Mouse (Mus musculus) spleen, postnatal 4 days (tissue): ENCODE results near the gene Spata3.
A peak's percentile ranks its signal among the peaks of the same experiment; 100 is the strongest.
"Not testable (repeated sequence)": the region's sequence is repeated elsewhere in the genome, so short reads cannot be mapped to it uniquely, and the experiment has no call there.

Experiments used
- DNase-seq, 2 experiments: peaks; one replicate each; pipeline ENCODE4 v3.0.0; 2022; ENCODE audit warnings: low spot score in 2 of 2

Gene Spata3

DNA sequence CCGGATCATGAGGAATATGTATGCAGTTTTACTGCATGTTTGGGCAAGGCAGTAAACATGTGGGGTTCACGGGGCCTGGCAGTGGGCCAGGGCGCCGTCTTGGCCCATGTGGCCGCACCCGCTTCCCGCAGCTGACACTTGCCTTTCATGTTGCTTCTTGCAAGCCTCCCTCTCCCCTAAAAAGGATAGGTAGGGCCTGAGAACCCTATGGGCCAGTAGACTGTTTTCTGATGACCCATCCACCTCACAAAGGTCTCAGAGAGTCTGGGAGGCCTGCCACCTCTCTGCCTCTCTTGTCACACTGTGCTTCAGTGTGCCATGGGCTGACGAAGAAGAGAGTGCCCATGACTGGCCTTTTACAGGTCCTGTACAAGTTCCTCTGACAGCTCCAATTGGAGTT lies at the start of gene Spata3:
Gene Spata3 (plus strand): TSS at position 301 of the 400 bp plus-strand sequence.
- DNase-seq, result no peak

DNA sequence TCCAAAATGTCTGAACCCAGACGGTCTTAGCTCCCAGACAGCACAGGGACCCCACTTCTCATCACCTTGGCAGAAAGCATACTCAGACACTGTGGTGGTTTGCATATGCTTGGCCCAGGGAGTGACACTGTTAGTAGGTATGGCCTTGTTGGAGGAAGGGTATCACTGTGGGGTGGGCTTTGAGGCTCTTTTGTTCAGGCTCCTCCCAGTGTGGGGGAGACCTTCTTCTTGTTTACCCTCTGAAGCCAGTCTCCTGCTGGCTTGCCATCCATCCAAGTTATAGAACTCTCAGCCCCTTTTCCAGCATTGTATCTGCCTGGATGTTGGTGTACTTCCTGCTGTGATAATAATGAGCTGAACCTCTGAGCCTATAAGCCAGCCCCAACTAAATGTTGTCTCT lies 47.5 kb upstream of the Spata3 start:
- no peak for DNase-seq

DNA sequence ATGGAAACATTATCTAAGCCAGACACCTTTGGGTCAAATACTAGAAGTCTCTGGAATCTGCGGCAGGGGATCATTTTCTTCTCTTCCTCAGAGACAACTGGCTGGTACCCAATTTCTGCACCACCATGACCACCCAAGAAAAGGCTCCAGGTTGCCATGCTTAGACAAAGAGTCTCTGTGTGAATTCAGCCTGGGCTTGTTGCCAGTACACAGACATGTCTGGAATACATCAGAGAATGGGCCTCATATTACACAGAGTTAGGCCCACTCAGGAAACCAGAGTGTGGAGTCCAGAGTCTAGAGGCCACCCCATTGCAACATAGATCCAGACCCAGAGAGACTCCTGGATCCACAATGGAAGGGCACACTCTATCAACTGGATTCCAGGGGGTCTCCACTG lies 47.1 kb upstream of the Spata3 start:
- DNase-seq, result no peak

DNA sequence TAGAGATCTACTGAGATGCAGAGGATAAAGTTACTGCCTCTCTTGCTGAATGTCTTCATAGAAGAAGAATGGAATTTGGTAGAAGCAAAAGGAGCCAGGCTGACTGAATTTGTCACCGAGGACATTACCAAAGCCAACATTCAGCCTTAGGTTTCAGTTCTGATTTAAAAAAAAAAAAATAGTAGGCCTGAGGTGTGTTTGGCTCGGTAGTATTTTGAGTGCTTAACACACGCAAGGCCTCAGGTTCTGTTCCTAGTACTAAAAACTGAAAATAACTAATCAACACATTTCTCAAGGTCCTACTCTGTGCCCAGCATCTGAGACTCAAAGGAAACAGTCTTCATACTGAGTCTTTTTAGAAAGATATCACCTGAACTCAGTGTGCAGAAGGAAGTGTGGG lies 45.5 kb upstream of the Spata3 start:
- no peak for DNase-seq

DNA sequence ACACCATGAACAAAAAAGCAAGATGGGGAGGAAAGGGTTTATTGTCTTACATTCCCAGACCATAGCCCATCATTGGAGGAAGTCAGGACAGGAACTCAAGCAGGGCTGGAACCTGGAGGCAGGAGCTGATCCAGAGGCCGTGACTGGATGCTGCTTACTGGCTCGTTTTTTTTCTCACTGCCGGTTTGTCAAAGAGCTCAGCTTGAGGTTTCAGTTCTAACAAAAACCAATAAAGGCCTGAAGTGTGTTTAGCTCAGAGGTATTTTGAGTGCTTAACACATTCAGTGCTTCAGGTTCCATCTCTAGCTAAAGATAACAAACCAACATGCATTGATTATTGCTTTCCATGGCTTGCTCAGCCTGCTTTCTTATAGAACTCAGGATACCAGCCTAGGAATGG lies 44.3 kb upstream of the Spata3 start:
- no peak for DNase-seq

DNA sequence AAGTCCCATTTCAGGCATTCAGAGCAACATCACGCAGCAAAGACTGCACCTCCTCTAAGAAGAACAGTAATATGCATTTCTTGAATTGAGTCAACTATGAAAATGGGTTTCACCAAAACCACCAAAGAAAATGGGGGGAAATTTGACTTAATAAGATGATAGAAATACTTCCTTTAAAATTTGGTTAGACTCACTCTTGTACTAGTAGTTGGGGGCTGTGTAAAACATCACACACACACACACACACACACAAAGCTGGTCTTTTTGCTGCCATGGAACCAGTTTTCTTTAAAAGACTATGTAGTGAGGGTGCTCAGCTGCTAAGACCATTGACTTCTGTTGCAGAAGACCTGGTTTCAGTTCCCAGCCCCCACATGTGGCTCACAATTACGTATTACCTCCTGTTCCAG lies 43.1 kb upstream of the Spata3 start:
- no peak for DNase-seq

DNA sequence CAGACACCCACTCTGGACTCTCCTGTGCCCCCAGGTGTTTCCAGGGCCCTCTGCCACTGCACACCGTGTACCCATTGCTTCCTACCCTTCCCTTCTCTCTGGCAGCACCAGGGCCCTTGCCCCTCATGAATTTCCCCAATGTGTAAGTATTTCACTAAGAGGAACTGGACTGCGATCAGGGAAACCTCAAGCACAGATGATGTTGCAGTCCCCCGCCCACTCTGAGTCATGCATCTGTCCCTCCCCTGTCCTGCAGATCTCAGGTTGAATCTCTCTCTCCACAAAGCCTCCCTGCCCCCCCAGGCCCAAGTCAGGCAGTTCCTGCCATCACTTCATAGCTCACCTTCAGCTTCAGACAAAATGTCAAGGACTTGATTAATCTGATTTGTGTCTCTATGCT lies 38.9 kb upstream of the Spata3 start:
- DNase-seq, result no peak

DNA sequence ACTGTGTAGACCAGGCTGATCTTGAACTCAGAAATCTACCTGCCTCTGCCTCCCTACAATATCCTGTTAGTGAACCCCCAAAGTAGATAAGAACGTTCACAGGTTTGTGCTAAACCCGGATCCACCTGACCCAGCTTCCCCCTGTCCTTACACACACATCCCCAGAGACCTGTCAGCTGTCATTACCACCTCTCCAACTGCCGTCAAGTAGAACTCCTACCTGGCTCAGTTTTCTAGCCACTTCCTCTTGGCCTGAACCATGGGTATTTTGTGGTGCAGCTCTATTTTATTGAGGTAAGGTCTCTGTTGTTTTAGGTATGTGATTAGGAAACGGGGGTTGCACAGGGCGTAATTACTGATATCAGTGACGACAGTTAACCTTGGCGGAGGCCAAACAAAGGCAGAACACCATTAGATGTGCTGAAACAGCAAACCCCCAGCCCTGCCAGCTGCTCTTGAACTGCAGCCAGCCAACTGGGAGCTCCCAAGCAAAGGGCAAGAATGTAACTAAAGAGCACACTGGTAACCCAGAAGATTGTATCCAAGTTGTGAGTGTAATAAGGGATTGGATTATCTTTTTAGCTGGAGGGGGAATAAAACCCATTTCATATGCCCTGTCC lies 34.8 kb upstream of the Spata3 start:
- no peak for DNase-seq

DNA sequence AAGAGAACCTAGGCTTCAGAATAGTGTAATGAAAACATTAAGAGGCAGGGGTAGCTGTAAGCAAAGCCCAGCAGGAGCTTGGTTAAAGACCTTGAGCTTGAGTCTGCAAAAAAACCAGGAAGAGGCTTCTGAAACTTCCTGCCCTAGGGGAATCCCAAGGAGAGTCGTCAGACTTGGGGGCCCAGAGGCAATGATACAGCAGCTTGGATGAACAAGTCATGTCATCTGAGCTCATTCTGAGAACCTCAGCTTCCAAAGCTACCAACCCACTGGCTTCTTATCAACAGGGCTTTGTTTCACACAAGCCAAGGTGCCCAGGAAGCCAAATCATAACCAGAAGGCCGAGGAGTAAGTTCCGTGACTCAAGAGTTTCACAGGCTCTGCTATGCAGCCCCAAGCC lies 30.8 kb upstream of the Spata3 start:
- DNase-seq, result no peak

DNA sequence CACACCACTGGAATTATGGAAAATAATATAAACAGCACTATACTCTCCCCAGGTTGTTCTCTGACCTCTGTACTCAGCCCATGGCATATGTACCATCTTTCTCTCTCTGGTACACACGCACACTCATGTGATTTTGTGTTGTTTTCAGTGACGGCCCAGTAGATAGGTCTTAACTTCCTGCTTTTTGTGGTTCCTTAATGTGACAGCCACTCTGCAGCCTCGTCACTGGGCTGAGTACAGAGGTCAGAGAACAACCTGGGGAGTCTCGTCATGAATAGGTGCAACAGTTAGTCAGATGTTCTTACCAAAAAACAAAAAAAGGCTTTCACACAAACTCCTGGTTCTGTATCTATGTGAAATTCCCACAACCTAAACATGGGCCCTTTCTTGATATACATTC lies 28.3 kb upstream of the Spata3 start:
- no peak for DNase-seq

DNA sequence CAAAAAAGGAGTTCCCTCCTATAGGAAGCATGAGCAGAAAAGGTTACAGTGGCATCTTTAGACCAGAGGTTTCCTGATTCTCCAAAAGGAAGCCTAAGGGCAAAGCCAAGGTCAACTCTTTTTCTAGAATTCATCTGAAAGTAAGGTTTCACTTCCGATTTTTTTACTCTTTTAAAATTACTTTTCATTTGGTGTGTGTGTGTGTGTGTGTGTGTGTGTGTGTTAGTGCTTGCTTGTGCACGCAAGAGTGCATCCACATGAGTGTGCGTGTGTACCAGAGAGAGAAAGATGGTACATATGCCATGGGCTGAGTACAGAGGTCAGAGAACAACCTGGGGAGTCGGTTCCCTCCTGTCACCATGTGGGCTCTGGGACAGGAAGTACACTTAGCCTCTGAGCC lies 27.7 kb upstream of the Spata3 start:
- not testable (repeated sequence) for DNase-seq

DNA sequence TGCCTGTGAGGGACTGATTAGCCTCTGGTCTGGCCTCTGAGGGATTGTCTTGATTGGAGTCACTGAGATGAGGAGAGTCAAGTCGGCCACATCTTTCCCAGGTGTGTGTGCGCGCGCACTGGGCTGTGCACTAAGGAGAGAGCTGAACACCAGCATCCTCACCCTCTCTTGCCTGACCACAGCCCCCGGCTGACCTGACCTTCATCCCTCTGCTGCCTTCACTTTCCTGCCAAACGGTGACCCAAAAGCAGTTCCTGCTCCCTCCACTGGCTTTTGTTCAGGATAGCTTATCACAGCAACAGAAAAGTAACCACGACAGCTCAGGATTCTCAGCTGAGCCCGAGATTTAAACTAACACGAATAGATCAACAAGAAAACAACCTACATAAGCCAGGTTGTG lies 24.4 kb upstream of the Spata3 start:
- no peak for DNase-seq

DNA sequence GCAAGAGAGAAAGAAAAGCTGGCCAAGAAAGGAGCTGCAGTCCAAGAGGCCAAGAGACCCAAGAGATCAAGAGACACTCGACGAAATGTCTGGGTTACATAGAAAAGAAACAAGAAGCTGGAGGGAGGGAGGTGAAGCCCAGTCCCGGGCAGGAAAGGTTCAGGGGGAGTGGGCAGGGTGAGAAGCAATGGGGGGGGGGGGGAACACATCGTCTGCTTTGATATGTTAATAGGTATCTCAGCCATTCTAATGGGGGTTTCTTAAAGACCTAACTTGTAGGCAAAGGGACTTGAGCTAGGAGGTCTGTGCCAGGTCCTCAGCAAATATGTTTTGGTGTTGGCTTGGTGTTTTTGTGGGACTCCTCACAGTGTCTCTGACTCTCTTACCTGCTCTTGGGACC lies 23.1 kb upstream of the Spata3 start:
- DNase-seq, result no peak

DNA sequence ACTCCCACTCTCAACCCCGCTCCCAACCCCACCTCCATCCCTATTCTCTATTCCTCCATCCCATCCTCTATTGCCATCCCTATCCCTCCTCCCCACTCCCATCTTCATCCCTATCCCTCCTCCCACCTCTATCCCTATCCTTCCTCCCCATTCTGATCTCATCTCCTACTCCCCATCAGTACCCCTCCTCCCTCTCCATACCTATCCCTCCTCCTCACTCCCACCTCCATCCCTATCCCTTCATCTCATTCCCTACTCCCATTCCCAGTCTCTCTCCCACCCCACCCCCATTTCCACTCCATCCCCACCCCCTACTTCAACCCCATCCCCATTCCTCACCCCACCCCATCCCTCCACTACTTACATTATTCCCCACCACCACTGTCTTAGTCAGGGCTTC lies 19.4 kb upstream of the Spata3 start:
- no peak for DNase-seq

DNA sequence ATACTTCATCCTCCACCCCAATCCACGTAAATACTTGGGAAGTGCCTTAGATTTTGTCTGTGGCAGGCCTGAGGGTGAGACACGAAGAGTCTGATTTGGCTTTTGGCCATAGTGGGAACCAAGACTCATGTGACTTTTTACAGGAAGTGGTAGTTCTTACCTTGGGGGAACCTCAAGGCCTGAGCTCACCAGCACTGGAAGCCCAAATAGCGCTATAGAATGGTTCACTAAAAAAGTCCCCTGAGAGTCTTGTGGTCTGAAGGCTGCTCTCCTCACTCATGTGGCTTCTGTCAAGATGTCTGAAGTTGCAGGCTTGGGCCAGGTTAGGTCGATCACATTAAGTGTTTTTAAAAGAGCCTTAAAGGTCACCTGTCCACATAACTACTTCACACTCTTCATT lies 18.6 kb upstream of the Spata3 start:
- DNase-seq, result no peak

DNA sequence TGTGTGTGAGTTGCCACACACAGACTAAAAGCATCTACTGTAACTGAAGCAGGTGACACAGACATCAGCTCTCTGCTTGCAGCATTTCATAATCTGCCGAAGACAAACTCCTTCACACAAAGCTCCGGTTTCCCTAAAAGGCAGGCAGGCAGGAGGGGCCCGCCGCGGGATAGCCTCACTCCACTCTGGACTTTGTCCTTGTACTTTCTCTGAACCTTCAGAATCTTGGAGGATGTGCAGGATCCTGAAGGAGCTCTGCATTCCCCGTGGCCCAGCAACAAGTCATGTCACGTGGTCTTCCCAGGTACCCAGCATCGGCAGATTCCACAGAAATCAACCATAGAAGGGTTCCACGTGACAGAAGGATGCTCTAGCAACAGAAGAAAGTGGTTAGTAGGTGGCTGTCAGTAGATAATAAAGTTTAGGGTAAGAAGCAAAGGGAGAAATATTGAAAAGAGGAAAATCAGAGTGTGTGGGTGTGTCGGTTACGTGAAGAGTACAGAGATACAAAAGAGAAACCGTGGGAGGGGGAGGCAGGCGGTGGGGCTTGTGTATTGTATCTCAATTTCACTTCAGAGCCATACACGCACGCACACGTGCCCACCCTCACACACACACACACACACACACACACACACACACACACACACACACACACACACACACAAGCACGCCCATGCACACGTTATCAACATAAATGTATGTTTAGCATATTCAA lies 16.6 kb upstream of the Spata3 start:
- no peak for DNase-seq

DNA sequence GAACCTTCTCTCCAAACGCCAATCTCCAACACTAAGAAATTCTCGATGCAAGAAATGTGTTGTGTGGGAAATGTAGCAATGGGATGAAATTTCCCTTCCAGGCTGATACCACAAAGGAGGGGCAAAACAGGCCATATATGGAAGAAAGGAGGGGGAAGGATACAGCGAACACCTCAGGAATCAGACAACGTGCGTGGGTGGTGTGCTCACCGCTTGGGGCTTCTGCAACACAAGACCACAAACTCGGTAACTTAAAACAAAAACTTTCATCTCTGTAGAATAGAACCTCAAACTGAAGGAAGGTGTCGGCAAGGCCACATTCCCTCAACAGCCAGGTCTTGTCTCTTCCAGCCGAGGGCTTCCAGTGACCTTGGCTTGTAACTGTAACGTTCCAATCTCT lies 11.1 kb upstream of the Spata3 start:
- DNase-seq, result no peak

DNA sequence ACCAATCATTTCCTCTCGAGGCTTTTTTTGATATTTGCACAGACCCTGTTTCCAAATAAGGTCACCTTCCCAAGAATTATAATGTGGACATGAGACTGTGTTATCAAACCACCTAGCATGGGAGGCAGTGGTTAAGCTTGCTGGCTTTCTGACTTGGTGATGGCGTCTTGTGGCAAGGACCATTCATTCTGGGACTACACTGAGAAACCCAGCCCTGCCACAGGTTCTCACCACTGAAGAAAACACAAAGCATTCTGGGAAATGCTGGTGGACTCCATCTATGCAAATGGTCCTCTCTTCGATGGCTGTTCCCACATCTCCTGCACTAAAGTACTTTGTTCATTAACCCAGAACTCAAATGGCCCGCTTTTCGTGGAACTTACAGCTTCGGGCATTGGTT lies 10.6 kb upstream of the Spata3 start:
- DNase-seq, result no peak

DNA sequence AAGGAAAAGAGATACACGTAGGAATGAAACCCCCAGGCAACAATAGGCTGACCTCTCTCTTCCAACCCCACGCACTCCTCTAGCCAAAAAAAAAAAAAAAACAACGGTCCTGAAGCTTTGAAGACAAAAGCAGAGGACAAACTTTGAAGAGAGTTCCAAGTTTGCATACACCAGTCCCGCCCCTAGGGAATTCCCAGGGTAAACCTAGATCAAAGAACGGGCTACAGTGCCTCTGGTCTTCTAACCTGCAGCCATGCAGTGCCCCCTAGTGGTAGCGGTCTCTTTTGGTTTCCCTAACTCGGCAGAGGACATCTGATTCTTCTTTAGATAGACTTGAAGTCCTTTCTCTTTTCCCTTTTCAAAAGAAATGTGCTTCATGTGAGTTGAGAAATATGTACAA lies 8.8 kb upstream of the Spata3 start:
- DNase-seq, result peak; percentile 69 to 91

DNA sequence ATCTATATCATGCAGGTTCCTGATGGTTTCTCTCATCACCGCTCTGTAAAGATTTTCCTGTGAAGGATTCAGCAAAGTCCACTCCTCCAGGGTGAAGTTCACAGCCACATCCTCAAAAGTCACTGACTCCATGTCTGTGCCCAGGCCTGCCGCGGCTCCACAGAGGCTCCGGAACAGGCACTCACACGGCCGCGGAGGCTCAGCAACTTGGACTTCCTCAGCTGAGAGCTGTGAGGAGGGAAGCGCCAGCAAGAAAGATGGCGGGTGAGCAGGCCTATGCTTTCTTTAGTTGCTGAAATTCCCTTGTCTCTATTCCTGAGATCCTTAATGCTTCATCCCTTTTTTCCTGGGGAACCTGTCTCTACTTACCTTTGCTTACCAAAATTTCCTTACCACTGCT lies 858 bp upstream of the Spata3 start:
- DNase-seq, result not testable (repeated sequence)

DNA sequence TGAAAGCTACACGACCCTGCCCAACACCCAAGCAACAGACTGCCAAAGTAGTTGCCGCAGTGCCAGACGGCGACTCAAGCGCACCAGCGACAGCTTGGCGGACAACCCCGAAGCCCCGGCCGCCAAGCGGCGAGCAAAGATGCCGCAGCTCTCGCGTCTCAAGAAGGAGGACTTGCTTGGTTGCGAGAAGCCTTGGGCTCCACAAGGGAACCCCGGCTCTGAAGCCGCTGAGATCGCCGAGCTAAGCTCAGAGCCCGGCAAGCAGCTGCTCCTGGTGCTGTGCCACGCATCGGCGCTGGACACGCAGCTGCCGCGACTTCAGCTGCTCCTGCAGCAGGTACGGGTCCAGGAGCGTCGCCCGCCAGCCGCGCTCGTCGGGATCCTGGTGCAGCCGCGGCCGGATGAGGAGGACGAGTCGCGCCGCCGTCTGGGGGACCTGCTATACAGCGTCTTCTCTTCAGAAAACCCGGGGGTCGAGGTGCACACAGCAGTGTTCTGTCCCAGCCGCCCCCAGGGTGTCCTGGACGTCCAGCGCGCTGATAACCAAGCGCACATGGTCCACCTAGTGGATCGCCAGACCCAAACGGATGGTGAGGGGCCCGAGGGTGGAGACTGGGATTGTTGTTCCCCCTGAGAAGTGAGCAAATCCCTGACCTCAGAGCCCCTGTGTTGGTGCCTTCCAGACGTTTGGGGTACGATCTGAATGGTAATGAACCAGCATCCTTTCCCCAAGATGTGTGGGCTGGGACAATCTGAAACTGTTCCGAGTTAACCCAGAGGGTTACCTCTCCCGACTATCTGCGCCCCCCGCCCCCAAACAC lies 1.8 kb downstream of the Spata3 start:
- peak in 1 of 2 experiments; percentile 64 for DNase-seq

DNA sequence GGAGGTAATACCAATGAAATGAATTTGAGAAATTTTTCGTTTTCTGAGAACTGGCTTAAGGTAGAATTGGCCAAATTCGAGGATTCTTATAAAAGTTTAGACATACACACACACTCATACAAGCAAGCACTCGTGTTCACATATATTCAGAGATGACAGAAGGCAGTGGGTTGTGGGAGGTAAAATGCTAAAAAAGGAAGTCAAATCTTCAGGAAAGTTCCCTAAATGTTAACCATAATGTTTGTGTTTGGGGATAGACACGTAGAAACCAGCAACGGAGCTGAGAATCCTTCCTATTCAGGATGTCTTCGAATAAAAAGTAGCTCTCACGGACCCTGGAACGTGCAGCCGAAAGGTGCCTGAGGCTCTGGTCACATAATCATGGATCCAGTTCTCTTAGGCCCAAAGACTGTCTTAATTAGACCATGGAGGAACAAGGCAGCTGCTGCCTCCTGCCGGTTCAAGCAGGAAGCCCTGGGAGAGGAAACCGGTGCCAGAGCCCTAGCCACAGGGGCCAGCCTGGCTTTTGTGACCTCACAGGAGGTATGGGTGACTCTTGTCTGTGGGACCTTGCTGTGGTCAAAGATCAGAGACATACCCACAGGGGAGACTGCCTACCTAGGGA lies 4.9 kb downstream of the Spata3 start:
- DNase-seq, result no peak
